Mouse (Mus musculus) frontal cortex, postnatal 14 days (tissue): ENCODE results near the gene Rasl10a.

Experiments
- DNase-seq, 2 experiments: peaks; one replicate each; pipeline ENCODE4 v3.0.0; 2022; ENCODE audit warnings: low spot score in 2 of 2

Gene Rasl10a

DNA sequence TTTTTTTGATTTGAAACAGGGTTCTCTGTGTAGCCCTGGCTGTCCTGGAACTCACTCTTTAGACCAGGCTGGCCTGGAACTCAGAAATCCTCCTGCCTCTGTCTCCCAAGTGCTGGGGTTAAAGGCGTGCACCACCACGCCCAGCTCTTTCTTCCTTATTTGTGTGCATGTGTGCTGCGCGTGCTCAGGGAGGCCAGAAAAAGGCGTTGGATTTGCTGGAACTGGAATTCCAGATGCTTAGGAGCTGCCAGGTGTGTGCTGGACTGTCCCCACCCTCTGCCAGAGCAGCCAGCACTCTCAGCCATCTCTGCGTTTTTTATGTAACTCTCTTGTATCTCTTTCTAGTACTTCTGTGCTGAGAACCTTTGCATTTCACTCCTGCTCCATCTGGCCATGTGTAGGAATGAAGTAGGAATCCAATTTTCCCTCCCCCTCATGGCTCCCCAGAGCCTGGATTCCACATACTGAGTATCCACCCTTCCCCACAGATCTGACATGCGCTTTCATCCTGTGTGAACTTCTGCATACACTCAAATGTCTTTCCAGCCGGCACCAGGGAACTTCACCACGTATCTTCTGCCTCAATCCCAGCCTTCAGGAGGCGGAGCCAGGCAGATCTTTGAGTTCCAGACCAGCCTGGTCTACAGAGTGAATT, 5.6 kb upstream of the Rasl10a start:
- DNase-seq: peak; percentile 33 to 49

DNA sequence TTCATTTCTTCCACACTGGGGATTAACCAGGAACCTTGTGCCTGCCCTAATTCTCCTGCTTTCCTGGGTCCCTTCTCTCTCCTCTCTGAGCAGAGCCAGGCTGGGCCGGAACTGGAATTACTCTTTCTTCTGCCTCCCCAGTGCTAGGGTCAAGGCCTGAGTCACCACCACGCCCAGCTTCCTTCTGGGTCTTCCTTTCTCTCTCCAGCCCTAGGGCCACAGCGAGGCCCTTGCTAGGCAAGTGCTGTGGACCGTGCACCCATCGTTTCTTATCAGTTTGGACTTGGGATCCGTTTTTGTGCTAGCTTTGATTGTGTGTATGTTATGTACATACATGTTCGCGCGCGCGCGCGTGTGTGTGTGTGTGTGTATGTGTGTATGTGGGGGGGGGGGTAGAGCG, 3.8 kb upstream of the Rasl10a start:
- no peak for DNase-seq

DNA sequence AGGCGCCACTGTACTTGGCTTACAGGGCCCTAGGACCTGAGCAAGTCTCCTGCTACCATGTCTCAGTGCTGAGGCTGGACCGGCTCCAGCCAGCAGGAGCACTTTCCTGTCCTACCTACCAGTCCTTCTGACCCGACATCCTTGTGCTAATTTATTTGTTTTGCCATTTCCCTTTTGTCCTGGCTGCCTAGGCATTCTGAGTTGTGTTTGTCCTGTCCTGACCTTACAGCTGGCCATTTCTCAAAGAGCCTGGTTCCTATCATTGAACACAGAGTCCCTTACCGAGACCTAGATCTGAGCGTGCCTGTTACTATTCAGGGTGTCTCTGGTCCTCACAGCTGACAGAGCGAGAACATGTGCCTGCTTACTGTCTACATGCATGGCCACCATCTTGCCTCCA, 3.1 kb upstream of the Rasl10a start:
- no peak for DNase-seq

DNA sequence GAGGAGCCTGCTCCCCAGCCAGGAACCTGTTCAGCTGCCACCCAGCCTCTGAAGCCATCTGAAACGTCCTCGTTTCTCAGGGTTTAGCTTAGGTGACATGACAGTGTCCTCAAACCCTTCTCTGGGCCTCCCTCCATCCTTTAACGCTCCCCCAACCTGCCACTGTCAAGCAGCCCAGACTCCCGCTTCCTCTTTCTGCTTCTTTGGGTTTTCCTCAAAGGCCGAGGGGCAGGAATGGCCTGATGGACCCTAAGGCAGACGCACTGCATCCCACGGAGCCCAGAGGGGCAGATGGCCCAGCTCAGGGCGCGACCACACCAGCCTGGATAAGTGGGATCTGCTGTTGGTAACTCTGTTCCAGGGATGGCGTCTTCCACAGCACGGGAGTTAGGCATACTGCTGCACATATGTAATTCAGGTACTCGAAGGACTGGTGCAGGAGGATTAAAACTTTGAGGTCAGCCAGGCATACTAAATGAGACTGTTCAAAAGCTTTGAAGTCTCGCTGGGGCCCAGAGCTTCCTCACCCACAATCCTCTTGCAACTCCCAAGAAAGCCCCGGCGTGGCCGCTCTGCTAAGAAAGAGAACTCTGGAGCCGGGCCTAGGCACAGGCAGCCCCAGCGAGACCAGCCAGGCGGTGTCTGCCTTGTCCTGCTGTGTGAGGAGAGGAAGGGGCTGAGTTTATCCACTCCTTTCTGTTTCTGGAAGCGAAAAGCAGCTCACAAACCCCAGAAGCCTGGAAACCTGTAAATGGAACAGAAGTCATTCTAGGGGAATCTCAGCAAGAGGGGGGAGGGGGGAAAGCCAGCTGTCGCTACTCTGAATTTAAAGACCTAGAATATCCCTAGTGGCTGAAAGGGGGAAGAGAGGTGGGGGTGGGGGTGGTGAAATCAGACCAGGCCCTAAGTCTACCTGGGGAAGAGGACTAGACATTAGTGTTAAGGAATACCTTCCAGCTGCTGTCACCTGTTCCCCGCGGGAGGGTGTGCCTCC, 1.7 kb upstream of the Rasl10a start:
- DNase-seq: no peak

DNA sequence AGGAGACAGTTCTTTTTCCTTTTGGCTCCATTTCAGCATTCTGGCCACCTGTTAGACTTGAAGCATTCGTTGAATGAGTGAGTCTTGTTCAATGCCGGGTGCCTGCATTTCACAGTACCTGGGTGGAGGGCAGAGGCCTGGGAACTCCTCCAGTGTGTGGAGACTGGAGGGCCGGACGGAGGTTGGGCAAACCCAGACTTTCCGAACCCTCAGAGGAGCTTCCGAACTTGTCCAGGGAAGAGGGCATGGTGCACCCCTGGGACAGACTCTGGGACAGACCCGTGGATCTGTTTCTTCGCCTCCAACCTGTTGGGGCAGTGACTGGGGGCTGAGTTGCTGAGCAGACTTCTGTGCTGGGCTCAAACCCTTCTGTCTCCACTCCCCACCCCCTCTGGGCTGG, 864 bp upstream of the Rasl10a start:
- no peak for DNase-seq

DNA sequence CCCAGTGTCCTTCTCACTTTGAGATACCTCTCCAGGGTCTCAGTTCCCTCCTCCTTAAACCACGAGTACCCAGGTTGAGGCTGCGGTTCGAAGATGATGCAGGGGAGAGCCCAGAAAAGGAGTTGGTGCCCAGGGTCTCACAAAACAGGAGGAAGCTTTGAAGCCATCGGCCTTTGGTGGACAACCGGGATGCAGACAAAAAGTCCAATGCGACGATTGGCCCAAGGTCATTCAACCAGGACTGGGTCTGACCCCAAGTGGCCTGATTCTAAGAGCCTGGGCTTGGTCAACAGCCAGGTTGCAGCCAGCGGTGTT, 430 bp upstream of the Rasl10a start:
- DNase-seq: no peak

DNA sequence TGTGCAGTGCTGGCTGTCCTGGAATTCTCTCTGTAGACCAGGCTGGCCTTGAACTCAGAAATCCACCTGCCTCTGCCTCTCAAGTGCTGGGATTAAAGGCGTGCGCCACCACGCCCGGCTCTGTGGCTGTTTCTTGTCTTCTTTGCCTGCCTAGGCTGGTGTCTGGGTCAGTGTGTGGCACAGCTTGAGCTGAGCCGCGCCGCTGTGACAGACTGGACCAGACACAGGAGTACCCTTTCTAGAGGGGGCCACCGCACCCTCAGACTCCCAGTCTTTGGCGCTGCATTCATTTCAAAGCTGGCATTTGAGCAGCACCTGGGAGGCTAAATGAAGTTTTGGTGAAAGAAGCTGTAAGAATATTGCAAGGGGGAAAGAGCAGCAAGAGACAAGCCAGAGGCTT, 855 bp downstream of the Rasl10a start:
- DNase-seq: no peak

DNA sequence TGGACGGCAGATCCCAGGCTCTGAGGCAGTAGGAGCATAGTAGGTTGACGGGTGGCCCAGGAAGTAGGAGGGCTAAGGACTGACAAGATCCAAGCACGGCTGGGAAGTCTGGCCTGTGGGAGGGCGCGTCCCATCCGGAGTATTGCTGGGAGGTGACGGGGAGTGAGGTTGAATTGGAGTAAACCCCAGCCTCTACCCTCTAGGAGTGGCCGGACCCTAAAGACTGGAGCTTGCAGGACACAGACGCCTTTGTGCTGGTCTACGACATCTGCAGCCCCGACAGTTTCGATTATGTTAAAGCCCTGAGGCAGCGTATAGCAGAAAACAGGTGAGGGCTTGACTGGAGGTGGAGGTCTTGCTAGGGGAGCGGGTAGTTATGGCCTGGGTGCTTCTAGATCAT, 1.3 kb downstream of the Rasl10a start:
- DNase-seq: no peak

DNA sequence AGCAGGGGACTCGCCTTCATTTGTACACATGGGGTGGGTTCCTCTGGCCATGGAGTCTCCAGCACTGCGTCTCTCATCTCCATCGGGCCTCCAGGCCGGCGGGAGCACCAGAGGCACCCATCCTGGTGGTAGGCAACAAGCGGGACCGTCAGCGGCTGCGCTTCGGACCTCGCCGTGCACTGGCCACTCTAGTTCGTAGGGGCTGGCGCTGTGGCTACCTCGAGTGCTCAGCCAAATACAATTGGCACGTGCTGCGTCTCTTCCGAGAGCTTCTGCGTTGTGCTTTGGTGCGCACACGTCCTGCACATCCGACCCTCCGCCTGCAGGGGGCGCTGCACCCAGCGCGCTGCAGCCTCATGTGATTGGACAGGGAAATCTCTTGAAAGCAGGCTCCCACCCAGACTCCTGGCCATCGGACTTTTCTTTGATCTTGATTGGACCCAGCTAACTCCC, 1.8 kb downstream of the Rasl10a start:
- DNase-seq: peak; percentile 48 to 56

DNA sequence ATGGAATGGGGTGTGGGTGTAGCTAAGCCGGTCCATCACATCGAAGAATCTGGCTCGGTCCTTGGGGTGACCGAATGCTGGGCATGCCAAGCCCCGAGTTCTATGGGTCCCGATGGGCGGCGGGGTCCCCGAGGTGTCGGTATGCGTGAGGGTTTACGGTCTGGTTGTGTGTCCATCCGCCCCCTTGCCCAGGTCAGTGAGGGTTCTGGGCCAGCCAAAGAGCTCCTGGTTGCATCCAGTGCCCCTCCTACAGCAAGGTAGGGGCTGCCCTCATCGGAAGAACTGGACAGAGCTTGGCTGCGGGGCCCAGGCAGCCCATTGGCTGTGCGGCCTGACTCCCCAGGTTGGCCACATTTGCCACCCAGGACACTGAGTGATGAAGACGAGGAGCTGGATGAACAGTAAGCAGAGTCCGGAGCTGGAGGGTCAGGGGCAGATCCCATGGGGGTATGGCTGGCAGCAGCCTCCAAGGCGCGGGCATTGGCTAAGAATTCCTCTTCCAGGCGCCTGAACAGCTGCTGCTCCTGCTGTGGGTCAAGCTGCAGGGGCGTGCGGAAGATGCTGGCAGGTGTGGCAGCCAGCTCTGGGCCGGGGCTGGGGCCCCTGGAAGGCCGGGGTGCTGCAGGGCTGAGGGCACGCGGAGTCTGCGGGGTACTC, 3.0 kb downstream of the Rasl10a start:
- no peak for DNase-seq

DNA sequence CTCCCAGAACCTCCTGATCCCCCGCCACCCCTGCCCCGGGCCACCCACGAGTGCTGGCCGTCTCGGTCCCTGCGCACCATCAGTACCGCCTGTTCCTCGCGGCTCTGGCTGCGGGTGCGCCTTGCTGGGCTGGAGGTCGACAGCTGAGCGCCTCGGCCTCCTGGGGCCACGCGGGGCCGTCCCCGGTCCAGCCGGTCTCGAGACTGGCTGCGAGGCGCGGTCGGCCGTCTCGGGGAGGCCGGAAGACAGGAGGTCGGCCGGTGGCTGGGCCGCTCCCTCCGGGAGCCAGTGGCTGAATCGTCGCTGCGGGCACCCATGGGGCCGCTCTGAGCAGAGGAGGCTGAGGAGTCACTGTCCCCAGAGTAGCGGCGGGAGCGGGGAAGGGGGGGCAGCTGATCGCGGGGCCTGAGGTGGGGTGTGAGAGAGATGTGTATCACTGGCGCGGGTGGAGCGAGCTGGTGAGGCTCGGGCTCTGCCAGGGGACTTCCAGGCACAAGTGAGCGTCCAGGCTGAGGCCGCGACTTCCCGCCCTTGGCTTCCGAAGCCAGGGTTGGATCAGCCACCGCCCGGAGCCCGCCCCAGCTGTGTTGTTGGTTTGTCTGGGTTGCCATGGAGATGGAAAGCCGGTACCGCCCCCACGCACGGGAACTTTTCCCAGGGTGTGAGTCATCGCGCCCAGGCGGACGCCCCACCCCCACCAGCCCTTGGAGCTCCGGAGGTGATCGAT, 3.6 kb downstream of the Rasl10a start:
- peak; percentile 90 to 91 for DNase-seq

DNA sequence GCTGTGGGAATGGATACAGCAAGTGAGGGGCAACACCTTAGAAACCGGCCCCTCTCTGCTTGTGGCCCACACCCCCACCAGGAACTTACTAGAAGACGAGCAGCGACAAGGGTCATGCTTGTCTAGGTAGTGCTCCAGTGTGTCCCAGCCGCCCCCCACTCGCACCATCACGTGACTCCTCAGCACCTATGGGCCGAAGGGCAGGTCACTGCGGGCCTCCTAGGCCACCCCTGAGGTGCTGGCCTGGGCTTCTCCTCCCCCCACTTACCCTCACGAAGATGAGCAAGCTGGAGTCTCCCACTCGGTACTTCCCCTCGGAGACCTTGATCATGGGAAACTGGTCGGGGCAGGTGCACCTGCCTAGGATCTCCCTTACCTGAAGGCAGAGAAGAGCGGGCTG, 4.4 kb downstream of the Rasl10a start:
- no peak for DNase-seq

DNA sequence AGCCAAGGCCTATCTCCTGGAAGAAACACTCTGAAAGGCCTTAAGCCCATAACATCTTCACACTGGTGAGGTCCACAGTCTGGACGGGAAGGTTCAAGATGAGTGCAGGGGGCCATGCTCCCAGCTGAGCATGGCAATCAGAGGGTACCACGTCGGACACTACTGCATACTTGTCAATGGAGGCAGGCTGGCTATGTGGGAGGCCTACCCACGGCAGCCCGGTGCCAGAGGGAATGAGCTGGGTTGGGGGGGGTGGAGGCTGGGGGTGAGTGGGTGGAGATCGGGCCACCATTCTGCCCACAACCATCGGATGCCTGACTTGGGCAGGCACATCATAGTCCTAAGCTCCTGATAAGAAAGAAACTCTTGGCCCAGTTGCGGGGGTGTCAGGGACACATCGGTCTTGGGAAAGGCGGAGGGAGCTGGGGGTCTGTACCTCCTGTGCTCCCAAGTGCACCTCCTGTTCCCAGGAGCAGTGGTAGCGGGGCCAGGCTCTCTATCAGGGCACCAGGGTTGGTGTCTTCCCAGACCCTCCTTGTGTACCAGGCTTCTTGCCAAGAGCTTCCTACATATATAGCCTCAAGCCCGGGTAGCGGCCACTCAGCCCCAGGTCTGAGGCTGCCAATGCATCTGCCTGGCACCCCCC, 5.1 kb downstream of the Rasl10a start:
- DNase-seq: no peak

DNA sequence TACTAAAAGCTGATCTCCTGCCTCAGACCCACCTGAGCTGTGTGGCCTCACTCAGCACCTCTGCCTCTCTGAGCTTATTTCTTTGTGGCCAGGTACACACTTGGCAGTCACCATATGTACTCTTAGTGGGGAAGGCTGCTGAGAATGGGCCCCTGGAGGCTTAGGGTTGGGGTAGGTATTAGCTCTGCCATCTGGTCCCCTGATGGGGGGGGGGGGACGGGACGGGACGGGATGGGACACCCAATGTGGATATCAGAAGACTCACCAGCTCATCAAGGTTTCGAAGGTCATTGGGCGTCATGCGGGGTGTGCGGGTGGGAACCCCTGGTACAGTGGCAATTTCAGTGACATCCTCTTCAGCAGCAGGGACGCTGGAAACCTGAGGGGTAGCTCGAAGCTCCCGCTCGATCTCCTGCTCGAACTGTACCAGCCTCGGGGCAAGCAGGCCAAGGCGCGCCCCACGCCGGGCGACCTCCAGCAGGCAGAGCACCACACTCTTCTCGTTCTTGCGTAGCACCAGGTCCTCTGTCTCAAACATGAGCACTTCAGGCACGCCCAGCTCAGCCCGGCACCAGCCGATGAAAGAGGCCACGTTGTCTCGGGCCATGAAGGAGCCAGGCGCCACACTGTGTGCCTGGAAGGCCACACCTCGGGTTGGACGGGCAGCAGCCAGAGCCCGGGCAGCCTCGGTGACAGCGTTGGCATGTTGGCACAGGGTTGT, 5.8 kb downstream of the Rasl10a start:
- peak in 1 of 2 experiments; percentile 31 for DNase-seq

DNA sequence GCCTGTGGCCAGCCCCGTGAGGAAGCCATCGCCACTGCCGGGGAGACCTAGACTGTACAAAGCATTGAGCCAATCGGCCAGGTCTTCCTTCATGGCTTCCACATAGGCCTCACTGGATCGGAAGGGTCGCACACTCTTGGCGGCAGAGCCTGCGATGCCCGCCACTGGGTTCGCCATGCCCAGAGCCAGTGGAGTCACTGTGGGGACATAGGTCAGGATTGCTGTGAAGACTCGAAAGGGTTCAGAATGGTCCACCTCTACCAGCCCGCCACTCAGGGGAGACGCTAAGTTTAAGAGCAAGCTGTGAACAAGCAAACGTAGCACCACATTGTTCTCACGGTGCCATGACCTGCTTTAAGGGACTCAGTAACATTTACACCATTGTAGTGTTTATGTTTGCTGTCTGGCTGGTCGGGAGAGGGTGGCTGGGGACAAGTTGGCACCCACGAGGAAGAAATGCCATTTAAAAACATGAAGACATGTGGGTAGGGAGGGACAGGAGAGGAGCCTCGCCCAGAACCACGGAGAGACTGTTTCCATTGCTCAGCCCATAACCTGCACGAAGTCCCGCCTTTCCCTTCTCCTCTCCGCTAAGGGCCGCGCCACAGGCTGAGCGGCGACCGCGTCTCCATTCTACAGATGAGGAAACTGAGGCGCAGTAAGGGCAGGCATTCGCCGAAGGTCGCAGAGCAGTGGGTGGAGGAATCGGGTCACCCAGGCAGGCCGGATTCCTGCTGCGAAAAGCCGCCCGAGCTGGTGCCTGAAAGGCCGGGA, 6.5 kb downstream of the Rasl10a start:
- no peak for DNase-seq

DNA sequence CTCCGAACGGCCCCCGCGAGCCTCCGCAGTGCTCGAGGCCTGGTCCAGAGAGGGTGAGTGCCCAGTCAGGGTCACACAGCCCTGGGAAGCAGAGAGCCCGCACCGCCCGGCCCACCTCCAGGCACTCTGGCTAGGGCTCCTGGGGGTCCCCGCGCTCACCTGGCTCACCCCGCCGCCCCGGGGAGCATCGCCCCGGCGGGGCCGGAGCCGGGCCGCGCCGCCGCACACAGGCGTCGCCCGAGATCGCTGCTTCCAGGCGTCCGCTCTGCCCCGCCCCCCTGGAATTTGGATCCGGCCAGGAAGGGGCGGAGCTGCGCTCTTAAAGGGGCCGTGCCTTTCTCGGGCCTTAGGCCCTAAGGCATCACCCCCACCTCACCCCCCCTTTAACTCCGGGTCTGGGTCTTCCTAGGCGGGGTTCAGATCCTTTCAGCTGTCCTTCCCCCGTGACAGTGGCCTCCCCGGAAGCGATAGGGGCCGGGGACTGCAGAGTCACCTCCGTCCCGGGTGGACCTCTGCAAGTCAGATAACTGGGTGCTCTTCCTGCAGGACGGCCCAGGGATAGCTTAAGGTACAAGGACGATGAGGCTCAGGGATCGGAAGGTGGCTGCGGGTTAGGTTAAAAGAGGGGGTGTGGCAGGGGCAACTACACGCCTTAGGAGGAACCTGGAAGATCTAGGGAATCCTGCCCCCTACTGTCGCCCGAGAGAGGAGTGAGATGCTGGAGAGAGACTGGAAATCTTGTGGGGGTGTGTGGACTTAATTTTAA, 7.3 kb downstream of the Rasl10a start, which contains the start of gene Gas2l1:
Gene Gas2l1, minus strand, starts transcription at position 272 of the 766 bp plus-strand sequence.
- peak; percentile 67 to 79 for DNase-seq

DNA sequence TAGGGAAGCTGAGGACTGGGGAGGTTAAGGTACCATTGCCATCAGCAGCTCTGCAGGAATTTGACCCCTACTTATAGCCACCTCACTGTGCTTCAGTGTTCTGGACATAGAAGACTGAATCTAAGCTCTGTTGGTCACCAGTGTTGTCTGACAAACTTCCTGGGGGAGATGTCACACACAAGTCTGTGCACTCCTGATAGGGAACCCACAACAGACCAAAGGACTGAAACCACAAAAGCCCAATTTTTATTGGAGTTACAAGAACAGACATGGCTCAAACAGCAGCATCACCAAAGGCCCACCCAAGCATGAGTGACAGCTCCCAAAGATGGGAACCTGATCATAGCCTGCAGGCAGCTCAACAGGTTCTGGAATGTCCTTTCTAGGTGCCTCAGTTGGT, 9.1 kb downstream of the Rasl10a start:
- DNase-seq: no peak

DNA sequence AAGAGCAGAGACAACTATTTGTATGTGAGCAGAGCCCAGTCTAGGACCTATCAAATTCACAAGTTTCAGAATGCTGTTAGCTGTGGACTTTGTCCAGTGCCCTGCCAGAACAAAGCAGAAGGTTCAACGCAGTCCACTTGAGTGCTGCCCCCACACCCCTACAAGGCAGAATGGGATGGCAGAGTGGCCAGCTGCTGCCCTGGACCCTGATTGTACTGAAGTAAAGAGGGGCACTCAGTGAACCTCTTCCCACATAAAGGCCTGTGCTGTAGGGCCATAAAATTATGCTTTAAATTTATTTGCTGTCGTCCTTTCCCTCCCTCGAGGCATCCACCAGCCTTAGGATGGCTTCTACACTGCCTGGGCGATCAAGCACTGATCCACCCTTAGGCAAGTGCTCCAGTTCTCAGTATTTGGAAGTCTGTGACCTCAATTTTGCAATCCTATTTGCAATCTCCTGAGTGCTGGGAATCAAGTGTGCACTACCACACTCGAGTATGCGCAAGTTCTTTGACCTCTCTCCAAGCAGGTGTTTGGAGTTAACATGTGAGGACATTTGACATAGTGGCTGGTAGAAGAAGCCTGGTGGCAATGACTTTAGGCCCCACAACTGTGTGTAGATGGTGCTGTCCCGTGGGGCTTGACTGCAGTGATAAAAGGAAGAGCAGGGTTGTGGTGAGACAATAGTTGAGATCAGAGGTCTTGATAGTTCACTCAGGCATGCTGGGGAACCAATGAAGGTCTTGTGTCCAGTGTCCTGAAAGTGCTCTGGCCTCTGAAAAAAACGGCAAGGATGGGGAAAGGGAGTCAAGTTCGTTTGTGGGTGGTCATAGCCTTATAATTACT, 10.4 kb downstream of the Rasl10a start:
- DNase-seq: no peak
